Mouse (Mus musculus) mesoderm, embryonic 11.5 days (tissue): ENCODE data around the gene Foxp1.

Experiments
- DNase-seq: peaks from one replicate; pipeline ENCODE4 v3.0.0-alpha.2; 2012; ENCODE audit warnings: low read depth, low spot score

Foxp1 gene

DNA sequence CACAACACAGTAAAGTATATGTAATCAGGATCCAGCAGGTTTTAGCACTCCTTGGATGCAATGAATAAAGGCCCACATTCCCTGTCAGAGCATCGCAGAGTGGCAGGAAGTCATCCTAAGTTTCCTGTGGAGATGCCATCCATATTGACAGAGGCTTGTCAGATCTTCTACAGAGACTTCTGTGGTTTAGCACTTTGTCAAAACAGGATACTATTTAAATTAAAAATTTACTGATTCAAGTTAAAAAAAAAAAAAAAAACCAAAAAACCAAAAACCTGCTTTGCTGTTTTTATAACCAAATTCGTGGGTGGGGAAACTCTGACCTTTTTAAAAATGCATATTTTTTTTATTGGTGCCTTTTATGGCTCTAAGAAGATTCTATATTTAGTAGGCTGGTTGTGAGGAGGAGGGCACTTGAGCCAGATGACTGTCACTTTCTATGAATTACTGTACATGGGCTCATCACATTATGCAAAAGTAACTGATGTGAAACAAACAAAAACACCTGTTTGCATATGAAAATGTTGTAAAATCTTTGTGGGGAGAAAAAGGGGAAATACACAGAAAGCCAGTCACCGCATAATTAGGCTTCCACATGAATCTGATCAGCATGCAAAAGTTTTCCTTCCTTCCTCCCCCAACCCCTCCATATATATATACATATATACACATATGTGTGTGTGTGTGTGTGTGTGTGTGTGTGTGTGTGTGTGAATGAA is 472.1 kb downstream of the Foxp1 start:
- no peak for DNase-seq

DNA sequence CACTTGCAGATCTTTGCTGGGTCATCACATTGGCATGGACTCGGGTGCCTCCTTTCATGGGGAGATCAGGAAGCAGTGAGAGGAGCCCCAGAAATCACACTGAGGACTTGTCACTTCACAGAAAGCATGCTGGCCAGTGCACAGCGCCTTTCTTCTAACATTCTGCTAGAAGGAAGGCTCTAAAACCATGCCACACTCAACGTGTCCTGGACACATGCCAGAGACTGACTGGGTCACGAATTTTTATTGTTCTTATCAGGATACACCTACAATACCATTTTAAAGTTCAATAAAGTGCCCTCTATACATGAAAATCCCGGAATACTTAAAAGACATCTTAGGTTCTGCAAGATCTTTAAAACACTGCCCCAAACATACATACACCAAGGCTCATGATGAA is 475.2 kb downstream of the Foxp1 start:
- no peak for DNase-seq

DNA sequence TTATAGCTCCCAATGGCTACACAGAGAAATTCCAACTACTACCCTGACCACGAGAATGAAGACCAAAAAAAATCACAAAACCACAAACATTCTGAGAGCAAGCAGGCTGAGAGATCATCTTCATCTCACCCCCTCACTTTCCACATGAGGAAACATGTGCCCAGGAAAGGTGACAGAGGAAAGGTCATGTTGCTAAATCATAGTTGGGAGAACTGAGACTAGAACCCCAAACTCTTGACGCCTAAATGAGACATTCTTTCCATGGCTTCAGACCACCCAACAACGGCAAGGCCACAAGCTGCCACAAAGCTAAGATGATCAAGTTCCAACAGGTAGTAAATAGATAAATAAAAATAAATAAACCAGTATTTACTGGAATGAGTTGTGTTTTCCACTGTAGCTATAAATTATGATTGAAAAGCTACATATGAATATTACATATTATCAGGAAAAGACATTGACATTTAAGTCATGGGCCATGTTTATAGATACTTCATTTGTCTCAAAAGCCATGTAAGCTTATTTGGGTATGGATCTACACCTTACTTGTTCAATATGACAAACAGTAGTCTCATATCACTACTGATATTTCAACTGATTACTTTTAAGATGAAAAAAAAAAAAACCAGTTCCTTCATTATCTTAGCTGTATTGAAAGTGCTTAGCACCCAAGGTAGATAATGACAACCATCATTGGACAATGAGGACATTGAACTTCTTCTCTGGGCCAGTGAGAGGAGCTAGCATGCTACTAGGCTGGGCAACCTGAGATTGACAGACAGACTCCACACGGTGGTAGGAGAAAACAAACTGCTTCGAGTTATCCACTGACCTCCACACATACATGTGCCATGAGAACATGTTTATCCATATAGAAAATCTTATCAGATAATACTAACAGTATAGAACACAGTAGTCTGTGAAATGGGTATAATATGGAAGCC is 476.4 kb downstream of the Foxp1 start:
- no peak for DNase-seq

DNA sequence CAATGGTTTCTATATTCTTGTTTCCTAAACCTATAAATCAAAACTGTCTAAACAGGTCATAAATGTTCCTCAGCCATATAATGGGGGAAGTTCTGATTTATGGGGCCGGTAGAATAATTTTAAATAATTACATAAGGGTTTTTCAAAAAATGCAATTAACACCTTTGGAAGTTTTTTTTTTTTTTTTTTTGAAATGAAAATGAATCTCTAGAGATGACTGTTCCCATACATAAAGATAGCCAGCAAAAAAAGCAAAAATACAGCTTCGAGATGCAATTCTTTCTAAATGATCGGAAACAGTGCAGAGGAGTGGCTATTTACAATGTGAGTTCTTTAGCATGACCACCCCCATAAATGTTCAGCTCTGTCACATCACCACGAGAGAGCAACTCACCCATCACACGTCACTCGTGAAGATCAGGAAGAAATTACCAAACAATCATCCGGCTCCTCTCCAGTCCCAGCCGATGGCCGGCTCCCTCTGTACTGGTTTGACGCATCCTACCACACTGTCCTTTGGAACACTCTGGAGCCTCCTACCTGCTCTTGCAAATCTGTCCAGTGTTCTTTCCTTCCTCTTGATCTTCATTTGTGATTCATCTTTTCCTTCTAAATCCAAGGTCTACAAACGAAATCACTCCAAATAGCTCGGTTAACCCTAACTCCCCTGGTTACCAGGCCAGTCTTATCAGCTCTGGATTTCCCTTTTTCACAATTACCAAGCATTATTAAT is 478.4 kb downstream of the Foxp1 start:
- no peak for DNase-seq

DNA sequence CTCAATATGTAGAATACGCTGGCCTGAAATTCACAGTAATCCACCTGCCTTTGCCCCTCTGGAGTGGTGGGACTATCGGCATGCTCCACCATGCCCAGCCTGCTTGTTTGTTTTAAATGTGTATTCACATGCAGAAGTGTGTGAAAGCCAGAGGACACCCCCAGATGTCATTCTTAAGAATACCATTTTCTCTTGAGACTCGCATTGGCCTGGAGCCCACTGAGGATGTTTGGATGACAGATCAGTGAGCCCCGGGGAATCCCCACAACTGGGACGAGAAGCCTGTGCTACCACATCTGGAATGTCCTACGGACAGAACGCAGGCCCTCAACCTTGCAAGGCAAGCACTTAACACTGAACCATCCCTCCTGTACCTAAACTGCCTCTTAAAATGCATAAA is 479.3 kb downstream of the Foxp1 start:
- DNase-seq = no peak

DNA sequence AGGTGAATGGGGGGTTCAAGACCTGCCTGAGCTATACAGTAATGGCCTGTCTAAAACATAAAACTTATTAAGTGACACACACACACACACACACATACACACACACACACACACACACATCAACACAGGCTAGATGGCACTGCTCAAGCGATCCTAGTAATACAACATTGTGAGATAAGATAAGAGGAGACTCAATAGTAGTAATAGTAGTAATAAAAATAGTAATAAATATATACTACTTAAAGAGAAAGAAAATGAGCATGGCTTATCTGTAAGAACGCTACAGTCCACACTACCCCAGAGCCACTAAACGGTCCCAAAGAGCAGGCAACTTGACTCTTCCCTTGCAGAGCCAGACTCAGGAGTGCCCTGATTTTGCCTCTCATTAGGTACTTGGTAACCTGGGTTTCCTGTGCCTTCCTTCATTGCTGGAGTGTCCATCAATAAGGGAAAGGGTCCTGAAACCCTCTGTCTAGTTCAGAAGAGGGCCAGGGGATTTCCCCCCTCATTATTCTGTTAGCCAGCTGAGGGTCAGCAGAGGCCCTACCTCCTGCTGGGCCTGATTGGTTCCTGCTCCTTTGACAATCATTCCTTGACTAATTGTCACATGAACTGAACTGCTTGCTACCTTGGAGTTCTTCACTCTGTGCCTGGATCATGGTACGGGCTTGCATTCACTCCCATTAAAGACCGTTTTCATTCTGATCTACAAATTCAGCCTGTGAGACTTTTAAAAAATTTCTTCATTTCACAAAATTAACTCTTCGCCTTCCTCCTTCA is 480.2 kb downstream of the Foxp1 start:
- no peak for DNase-seq

DNA sequence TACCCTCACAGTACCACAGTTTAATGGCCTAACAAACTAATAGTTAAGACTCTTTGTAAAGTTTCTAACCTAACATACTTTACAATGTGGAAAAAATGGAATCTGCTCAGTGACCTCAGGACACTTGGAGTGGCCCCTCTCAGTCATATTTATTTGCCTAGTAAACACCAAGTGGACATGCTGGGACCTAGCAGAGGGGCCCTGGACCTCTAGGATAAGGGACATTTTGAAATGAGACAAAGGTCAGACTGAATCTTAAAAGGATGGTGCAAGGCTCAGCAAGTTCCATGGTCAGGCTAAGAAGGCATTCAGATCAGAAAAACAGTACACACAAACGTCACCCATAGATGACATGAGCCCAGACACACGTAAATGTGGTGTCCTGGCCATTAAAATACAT is 483.5 kb downstream of the Foxp1 start:
- DNase-seq = no peak

DNA sequence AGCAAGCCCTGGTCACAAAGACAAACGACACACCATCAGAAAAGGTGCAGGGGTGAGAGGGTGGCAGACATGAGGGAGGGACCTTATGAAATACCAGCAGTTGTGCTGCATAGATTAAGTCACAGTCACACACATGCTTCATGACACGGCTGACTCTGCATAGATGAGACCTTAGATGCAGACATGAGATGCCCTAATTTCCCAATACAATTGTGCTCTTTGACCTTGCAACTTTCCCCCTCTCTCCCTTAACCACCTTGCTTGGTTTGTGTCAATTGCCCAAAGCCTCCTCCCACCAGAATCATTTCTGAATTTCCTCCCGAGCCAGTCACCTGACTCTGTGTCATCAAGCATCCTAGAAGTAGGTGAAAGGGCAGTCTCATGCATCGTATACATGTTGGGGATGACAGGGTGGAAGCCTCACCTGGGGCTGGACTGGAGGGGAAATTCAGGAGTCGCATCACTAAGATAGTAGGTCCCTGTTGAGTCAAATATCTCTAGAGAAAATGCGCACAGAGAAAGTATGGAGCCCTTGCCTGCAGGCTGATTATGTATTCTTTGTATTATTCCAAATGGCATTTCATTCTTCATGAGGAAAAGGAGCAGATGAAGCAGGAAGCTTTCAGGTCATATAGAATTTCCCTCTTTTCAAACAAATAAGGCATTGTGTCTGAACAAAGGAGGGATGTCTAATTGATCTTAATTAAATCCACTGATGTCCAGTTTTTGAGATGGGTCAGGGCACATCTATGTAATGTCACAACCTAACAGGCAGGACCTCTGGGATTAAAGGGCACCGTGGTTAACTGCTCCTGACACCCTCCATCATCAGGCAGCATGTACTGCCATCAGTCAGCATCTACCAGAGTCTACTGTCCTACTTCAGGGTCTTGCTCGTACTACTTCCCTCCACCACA is 486.8 kb downstream of the Foxp1 start:
- DNase-seq = no peak

DNA sequence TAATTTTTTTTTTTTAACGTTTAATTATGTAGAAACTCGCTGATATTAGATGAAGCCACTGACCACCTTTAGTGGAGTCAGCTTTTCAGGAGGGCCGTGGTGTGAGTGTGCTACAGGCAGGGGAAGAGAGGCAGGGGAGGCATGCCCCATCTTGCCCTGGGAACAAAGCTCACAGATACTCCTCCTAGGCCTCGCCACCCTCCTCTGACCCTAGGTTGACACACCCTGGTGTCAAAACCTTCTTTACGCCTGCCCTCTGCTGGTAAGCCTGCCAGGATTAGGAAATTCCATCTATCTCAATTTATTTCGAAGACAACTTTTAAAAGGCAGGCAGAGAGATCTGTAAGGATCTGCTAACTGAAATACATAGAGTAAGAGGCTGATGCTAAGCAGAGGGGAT is 489.5 kb downstream of the Foxp1 start:
- DNase-seq = no peak

DNA sequence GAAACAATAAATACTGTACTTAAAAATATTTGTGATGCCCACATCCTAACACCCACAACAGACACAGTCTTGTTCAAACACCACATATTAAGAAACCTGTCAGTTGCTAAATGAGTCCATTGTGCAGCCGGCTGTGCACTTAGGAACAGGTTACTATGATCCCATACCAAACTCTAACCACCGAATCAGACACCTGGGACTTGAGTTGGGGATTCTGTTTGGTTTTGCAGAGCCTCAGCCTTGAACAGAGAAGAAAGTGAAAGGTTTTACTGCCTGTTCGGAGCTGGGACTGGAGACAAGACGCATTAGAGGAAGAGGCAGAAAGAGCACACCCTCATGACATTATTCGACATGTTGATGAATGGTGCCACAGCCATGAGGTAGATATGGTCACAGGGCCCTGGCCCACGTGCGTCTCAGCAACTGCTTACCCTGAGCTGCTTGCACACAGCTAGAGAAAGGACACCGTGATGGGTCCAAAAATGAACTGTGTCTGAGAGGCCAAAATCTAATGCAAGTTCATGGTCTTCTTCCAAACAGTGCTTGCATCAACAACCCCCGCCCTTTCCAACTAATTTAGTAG is 491.1 kb downstream of the Foxp1 start:
- no peak for DNase-seq

DNA sequence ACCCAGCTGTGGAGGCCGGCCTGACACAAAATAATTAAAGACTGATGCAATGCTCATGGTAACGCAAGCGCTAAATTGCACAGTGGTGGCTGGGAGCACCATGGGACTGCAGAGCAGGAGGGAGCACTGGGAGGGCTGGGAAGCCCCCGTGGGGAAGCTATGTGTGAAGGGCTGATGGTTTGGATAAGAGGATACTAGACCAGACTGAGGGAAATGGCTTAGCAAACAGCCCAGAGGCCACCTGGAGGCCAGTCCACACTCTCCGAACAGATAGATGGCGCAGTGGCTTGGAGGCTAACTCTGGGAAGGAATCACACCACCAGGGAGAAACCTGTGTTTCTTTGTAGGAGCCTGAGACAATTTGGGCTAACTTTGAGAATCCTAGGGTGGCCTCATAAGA is 492.3 kb downstream of the Foxp1 start:
- DNase-seq = no peak

DNA sequence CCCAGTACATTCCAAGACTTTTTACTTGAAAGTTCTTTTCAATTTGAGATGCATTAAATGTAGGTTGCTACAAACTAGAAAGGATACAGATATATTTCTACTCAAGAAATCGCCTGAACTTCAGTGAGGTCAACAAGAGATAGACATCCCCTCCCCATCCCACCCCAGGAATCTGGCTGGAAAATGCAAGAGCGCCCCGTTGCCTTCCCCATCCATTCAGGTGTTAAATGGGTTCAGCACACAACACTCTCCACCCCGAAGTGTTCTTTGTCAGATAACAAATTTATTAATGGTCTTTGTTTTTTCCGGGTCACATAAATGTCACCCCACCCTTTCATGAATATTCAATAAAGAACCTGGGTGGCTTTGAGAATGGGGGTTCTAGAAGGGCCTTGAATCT is 493.1 kb downstream of the Foxp1 start:
- no peak for DNase-seq

DNA sequence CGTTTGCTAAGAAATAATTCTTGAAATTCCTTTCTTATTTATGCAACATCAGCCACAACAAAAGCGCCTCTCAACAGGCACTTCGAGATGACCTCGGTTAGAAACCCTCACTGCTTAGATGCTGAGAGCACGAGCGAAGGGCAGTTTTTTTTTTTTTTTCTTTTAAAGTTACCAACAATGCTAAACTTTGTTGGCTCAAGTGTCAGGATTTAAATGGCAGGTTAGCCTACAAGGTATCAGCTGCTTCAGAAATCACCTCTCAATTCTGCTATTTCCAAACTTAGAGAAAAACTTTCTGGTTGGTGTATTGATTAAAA is 493.6 kb downstream of the Foxp1 start:
- DNase-seq = no peak

DNA sequence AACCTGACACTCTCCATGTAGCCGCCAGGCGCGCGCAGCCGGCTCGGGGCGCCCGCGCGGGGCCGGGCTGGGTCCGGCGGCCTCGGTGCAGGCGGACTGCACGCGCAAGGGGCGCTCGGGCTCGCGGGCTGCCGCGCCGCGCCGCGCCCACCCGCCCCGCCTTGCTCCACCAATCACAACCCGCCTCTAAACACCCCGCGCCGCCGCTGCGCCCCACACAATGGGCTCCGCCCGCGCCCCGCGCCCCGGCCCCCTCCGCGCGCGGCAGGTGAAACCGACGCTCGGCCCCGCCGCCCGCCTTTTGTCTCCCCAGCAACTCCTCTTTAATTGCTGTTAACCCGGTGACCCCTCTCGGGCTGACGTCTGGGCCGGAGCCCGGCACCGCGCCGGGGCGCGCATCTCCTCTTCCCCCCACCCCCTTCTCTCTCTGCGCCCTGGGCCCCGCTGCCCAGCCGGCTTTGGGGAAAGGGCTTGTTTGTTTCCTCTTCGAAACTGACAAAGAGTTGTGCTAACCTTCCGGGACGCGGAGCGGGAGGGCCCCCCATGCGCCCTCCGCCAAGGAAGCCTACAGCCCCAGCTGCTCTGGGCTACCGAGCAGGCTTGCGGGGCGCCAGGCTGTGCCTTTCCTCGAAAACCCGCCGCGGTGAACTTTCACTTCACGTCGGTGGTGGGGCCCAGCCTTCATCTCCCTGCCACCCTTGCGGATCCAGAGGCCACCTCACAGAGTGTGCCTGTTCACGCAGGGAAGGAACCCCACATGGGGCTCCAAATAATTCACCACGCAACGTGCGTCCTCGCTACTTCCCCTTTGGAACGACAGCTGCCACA is 494.1 kb downstream of the Foxp1 start:
- peak; percentile 85 for DNase-seq

DNA sequence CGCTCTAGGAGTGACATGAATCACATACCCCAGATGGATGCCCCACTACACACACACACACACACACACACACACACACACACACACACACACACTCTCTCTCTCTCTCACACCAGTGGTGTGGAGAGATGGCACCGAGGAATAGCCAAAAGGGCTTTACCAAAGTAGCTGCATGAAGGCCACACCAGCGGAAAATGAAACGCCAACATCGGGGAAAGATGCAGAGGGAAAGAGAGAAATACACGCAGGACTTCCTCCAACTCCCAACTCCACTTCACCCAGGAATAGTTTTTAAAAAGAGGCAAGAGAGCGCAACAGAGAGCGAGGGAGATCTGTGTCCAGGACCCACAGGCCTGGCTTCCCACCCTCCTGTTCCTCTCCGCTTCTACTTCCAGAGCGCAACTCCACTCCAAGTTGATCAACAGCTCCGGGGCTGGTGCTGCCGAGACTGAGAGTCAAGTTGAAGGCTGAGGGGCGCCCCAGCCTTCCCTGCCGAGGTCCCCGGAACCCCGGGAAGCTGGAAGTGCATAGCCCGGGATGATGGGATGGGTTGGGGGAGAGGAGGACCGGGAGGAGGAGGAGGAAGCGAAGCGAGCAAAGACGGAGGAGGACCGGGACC is 494.9 kb downstream of the Foxp1 start:
- DNase-seq = no peak

DNA sequence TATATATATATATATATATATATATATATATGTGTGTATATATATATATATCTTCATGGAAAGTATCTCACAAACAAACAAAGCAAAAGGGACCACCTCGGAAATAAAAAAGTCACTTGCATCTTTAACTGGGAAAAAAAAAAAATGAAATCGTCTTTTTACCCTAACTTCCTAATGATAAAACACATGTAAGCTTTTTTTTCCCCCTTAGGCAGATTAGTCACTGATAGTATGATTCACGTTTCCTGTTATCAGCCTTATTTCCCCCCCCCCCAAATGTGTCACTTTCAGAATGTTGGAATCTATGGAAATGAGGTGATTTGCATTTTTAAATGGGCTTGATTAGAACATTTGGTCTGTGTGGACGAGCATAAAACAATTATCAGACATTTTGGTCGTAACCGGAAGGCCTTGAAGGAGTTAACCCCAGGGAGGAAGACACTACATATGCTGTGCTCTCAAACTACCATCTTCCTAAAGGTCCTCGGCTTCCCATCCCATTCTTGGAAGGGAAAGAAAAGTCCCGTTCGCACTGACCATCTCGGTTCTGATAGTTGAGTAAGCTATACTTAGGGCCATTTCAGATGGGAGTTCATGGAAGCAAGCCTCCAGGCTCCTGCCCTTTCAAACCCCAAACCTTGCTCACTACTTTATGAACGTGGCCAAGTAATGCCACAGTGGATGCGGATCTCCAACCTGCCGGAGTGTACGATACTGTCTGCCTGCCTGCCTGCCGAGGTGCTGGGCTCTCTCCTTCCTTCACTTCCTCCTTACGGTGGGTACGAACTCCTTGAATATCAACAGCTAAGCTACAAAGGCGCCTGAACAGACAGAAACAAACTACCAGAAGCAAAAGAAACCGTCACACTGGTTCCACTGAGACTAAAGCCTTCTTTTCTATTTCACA is 495.6 kb downstream of the Foxp1 start:
- no peak for DNase-seq

DNA sequence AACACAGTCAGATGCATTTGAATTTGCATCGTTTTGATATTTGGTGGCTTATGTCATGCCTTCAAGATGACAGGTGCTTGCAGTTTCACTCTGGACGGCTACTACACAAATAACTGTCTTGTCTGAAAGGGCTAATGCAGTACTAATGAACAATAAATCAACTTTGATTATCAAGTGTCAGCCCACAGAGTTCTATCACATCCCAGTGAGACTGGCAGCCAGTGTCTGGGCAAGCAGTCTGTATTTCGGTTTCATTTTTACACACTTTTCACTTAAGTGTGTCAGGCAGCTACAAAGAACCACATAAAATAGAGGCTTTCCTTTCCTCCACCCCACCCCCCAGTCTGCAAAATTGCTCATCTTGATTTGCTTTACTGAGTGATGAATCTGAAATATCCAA is 496.5 kb downstream of the Foxp1 start:
- no peak for DNase-seq

DNA sequence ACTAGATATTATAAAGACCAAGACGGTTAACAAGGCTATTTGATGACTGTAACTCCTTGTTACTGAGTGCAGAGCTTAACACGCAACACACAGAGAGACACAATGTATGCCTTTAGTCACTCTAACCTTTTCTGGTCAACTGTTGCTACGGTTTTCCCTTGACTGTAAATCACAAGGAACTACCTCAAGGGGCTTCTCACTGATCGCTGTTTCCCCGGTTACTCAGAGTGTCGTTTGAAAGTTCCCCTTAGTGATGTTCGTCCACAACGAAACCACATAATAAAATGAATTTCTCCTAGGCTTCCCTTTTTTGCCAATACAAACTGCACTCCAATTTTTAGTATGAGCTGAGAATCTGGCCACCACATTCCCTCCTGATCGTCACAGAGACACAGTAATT is 497.9 kb downstream of the Foxp1 start:
- DNase-seq = no peak
